Mouse (Mus musculus): ENCODE measurements around the gene Trex1. TPM values are rescaled to one million over a fixed set of nuclear protein-coding genes. Genes with fewer than 3 reads are reported as not detected.

The Trex1 gene
- polyA plus RNA-seq, 1 experiment from 2014 or later: 10.9 TPM

- H3K4me3 ChIP-seq: peak overlapping the region; percentile 63
- whole genome bisulfite sequencing: 44% methylated on average over 5 of the region's 5 CpGs
- peaks cover 78% of the 10 kb centered on the region for H3K4me1 ChIP-seq
- H3K27ac ChIP-seq (replicated peaks): peak overlapping the region; percentile 95
- no peaks in the 10 kb centered on the region for H3K27me3 ChIP-seq (replicated peaks)
- peak overlapping the region; percentile 89 for H3K9ac ChIP-seq
- H3K4me2 ChIP-seq: peak overlapping the region; percentile 85
- no peak for ATAC-seq (ENCODE audit: extremely low read depth, insufficient number of reproducible peaks, low FRiP score, low TSS enrichment)
- peaks cover 26% of the 10 kb centered on the region for H3K36me3 ChIP-seq
- H3K9me3 ChIP-seq: no peaks in the 10 kb centered on the region
Measured at GRCm38 (mm10) chr9:109097831-109098230, 38.3 kb upstream of the Trex1 start.

GRCm38 (mm10) chr9:109097291-109097690, 37.8 kb upstream of the Trex1 start:
- Histone ChIP-seq H3K4me3 (peak overlapping the region; percentile 63), H3K4me1 (peaks cover 74% of the 10 kb centered on the region), H3K27ac (replicated peaks) (peak overlapping the region; percentile 95), H3K36me3 (peaks cover 26% of the 10 kb centered on the region), H3K27me3 (replicated peaks) (no peaks in the 10 kb centered on the region), H3K9me3 (no peaks in the 10 kb centered on the region), H3K9ac (peak overlapping the region; percentile 89), H3K4me2 (peak overlapping the region; percentile 85)
- no peak for ATAC-seq (ENCODE audit: extremely low read depth, insufficient number of reproducible peaks, low FRiP score, low TSS enrichment)
- WGBS: 36% methylated on average over 6 of the region's 6 CpGs

GRCm38 (mm10) chr9:109096856-109097255, 37.3 kb upstream of the Trex1 start:
- no peaks in the 10 kb centered on the region for H3K27me3 ChIP-seq (replicated peaks)
- WGBS: 30% methylated on average over 6 of the region's 6 CpGs
- H3K4me1 ChIP-seq: peaks cover 74% of the 10 kb centered on the region
- peaks cover 26% of the 10 kb centered on the region for H3K36me3 ChIP-seq
- peak overlapping the region; percentile 85 for H3K4me2 ChIP-seq
- H3K27ac ChIP-seq (replicated peaks): peak overlapping the region; percentile 95
- peak overlapping the region; percentile 63 for H3K4me3 ChIP-seq
- no peak for ATAC-seq (ENCODE audit: extremely low read depth, insufficient number of reproducible peaks, low FRiP score, low TSS enrichment)
- no peaks in the 10 kb centered on the region for H3K9me3 ChIP-seq
- peak overlapping the region; percentile 89 for H3K9ac ChIP-seq

- Histone ChIP-seq H3K27me3 (replicated peaks) (no peaks in the 10 kb centered on the region), H3K4me3 (peak overlapping the region; percentile 63), H3K4me2 (peak overlapping the region; percentile 85), H3K9ac (peak overlapping the region; percentile 89), H3K36me3 (peaks cover 30% of the 10 kb centered on the region), H3K27ac (replicated peaks) (peak overlapping the region; percentile 95), H3K4me1 (peaks cover 74% of the 10 kb centered on the region), H3K9me3 (no peaks in the 10 kb centered on the region)
- 34% methylated on average over 9 of the region's 9 CpGs for whole genome bisulfite sequencing
- ATAC-seq (ENCODE audit: extremely low read depth, insufficient number of reproducible peaks, low FRiP score, low TSS enrichment): no peak
Measured at GRCm38 (mm10) chr9:109096251-109096661, 36.7 kb upstream of the Trex1 start.

GRCm38 (mm10) chr9:109095137-109095982, 35.8 kb upstream of the Trex1 start, which contains the start of gene Plxnb1:
Gene Plxnb1 (plus strand): TSS chr9:109095389.
- H3K36me3 ChIP-seq: peaks cover 32% of the 10 kb centered on the region
- H3K4me2 ChIP-seq: peak within 1 kb of the TSS; percentile 85
- under 1% methylated on average over 98 of the region's 102 CpGs for WGBS
- peak within 1 kb of the TSS; percentile 63 for H3K4me3 ChIP-seq
- ATAC-seq (ENCODE audit: extremely low read depth, insufficient number of reproducible peaks, low FRiP score, low TSS enrichment): 0 out of 2 replicates have a peak, but pooled peaks have one; percentile 12
- H3K27ac ChIP-seq (replicated peaks): peak within 1 kb of the TSS; percentile 95
- peaks cover 67% of the 10 kb centered on the region for H3K4me1 ChIP-seq
- H3K9ac ChIP-seq: peak within 1 kb of the TSS; percentile 89
- H3K27me3 ChIP-seq (replicated peaks): no peaks in the 10 kb centered on the region
- H3K9me3 ChIP-seq: no peaks in the 10 kb centered on the region

- ATAC-seq (ENCODE audit: extremely low read depth, insufficient number of reproducible peaks, low FRiP score, low TSS enrichment): no peak
- peak overlapping the region; percentile 63 for H3K4me3 ChIP-seq
- H3K4me1 ChIP-seq: peaks cover 59% of the 10 kb centered on the region
- no peaks in the 10 kb centered on the region for H3K27me3 ChIP-seq (replicated peaks)
- 3% methylated on average over 21 of the region's 21 CpGs for WGBS
- peak overlapping the region; percentile 85 for H3K4me2 ChIP-seq
- H3K27ac ChIP-seq (replicated peaks): peak overlapping the region; percentile 95
- peak overlapping the region; percentile 89 for H3K9ac ChIP-seq
- H3K9me3 ChIP-seq: no peaks in the 10 kb centered on the region
- H3K36me3 ChIP-seq: peaks cover 32% of the 10 kb centered on the region
Measured at GRCm38 (mm10) chr9:109094553-109095136, 35.1 kb upstream of the Trex1 start.

GRCm38 (mm10) chr9:109093786-109094552, 34.4 kb upstream of the Trex1 start:
- WGBS: 15% methylated on average over 11 of the region's 11 CpGs
- Histone ChIP-seq H3K4me2 (peak overlapping the region; percentile 85), H3K4me1 (peaks cover 53% of the 10 kb centered on the region), H3K27me3 (replicated peaks) (no peaks in the 10 kb centered on the region), H3K36me3 (peaks cover 39% of the 10 kb centered on the region), H3K27ac (replicated peaks) (peak overlapping the region; percentile 95), H3K9ac (peak overlapping the region; percentile 89), H3K4me3 (peak overlapping the region; percentile 63), H3K9me3 (no peaks in the 10 kb centered on the region)
- ATAC-seq (ENCODE audit: extremely low read depth, insufficient number of reproducible peaks, low FRiP score, low TSS enrichment): no peak

- H3K9me3 ChIP-seq: no peaks in the 10 kb centered on the region
- no peaks in the 10 kb centered on the region for H3K27me3 ChIP-seq (replicated peaks)
- H3K4me3 ChIP-seq: no peak overlapping the region
- no peak overlapping the region for H3K4me2 ChIP-seq
- H3K27ac ChIP-seq (replicated peaks): peak overlapping the region; percentile 29
- H3K9ac ChIP-seq: no peak overlapping the region
- no peak for ATAC-seq (ENCODE audit: extremely low read depth, insufficient number of reproducible peaks, low FRiP score, low TSS enrichment)
- peaks cover 45% of the 10 kb centered on the region for H3K4me1 ChIP-seq
- H3K36me3 ChIP-seq: peaks cover 42% of the 10 kb centered on the region
- WGBS: 66% methylated on average over 6 of the region's 6 CpGs
Measured at GRCm38 (mm10) chr9:109092799-109093198, 33.3 kb upstream of the Trex1 start.

GRCm38 (mm10) chr9:109091802-109092201, 32.3 kb upstream of the Trex1 start:
- peaks cover 42% of the 10 kb centered on the region for H3K36me3 ChIP-seq
- H3K9me3 ChIP-seq: no peaks in the 10 kb centered on the region
- H3K4me3 ChIP-seq: no peak overlapping the region
- H3K27ac ChIP-seq (replicated peaks): no peak overlapping the region
- WGBS: 83% methylated on average over 8 of the region's 8 CpGs
- H3K9ac ChIP-seq: no peak overlapping the region
- H3K4me1 ChIP-seq: peaks cover 40% of the 10 kb centered on the region
- no peaks in the 10 kb centered on the region for H3K27me3 ChIP-seq (replicated peaks)
- H3K4me2 ChIP-seq: no peak overlapping the region
- no peak for ATAC-seq (ENCODE audit: extremely low read depth, insufficient number of reproducible peaks, low FRiP score, low TSS enrichment)

GRCm38 (mm10) chr9:109090446-109090845, 30.9 kb upstream of the Trex1 start:
- WGBS: 74% methylated on average over 15 of the region's 15 CpGs
- no peak overlapping the region for H3K9ac ChIP-seq
- H3K4me2 ChIP-seq: no peak overlapping the region
- peaks cover 42% of the 10 kb centered on the region for H3K36me3 ChIP-seq
- no peak for ATAC-seq (ENCODE audit: extremely low read depth, insufficient number of reproducible peaks, low FRiP score, low TSS enrichment)
- no peaks in the 10 kb centered on the region for H3K27me3 ChIP-seq (replicated peaks)
- peaks cover 32% of the 10 kb centered on the region for H3K4me1 ChIP-seq
- no peak overlapping the region for H3K4me3 ChIP-seq
- H3K27ac ChIP-seq (replicated peaks): no peak overlapping the region
- no peaks in the 10 kb centered on the region for H3K9me3 ChIP-seq

GRCm38 (mm10) chr9:109087987-109088386, 28.5 kb upstream of the Trex1 start:
- ATAC-seq (ENCODE audit: extremely low read depth, insufficient number of reproducible peaks, low FRiP score, low TSS enrichment): no peak
- Histone ChIP-seq H3K27ac (replicated peaks) (no peak overlapping the region), H3K9me3 (no peaks in the 10 kb centered on the region), H3K9ac (peak overlapping the region; percentile 20), H3K4me1 (peaks cover 16% of the 10 kb centered on the region), H3K36me3 (peaks cover 42% of the 10 kb centered on the region), H3K4me3 (no peak overlapping the region), H3K4me2 (no peak overlapping the region), H3K27me3 (replicated peaks) (no peaks in the 10 kb centered on the region)
- WGBS: 10% methylated on average over 5 of the region's 5 CpGs

Measured in heart, embryonic 13.5 days (tissue).